Mouse (Mus musculus) heart, adult 2 months (tissue): ENCODE data around the gene Perm1. TPM values are rescaled to one million over a fixed set of nuclear protein-coding genes. Genes with fewer than 3 reads are reported as not detected.
A peak's percentile ranks its signal among the peaks of the same experiment; 100 is the strongest.

Experiments
- DNase-seq, 2 experiments: peaks; one replicate each; pipeline ENCODE4 v3.0.0; 2021
- H3K27ac ChIP-seq: fragments of 200-600 bp; 2 replicates; pipeline ENCODE4 v1.8.1; 2022
- H3K27me3 ChIP-seq: fragments of 200-500 bp; 2 replicates; pipeline ENCODE4 v1.6.1; 2012; ENCODE audit warnings: mild to moderate bottlenecking, low read length, inconsistent platforms, mixed read lengths; ENCODE audit not compliant: control insufficient read depth, insufficient read depth
- H3K36me3 ChIP-seq: fragments of 200-500 bp; 2 replicates; pipeline ENCODE4 v1.6.1; 2012; ENCODE audit warnings: low read length, inconsistent platforms; ENCODE audit not compliant: control insufficient read depth, insufficient read depth
- H3K4me1 ChIP-seq: fragments of 200-500 bp; 2 replicates; pipeline ENCODE4 v1.6.1; 2011; ENCODE audit warnings: low read length; ENCODE audit not compliant: control insufficient read depth, insufficient read depth
- H3K4me3 ChIP-seq: fragments of 200-600 bp; 2 replicates; pipeline ENCODE4 v1.8.1; 2022
- H3K79me2 ChIP-seq: fragments of 200-500 bp; replicated peaks from 2 replicates; pipeline ENCODE4 v1.6.1; 2012; ENCODE audit warnings: mild to moderate bottlenecking, inconsistent platforms, low read length, moderate library complexity, mixed read lengths; ENCODE audit not compliant: control insufficient read depth, insufficient read depth
- H3K9ac ChIP-seq: fragments of 200-500 bp; 2 replicates; pipeline ENCODE4 v1.6.1; 2012; ENCODE audit warnings: low read depth, mild to moderate bottlenecking, control low read depth, inconsistent platforms, low read length, mixed read lengths
- CTCF ChIP-seq: fragments of 200-600 bp; IDR thresholded peaks from 2 replicates; pipeline ENCODE4 v1.8.1; 2022; ENCODE audit warnings: antibody characterized with exemption, mild to moderate bottlenecking, moderate library complexity
- EP300 ChIP-seq: fragments of 200-500 bp; IDR thresholded peaks from 2 replicates; pipeline ENCODE4 v1.6.1; 2011; ENCODE audit warnings: low read depth, low read length, control low read depth; ENCODE audit not compliant: insufficient read depth
- POLR2A ChIP-seq: fragments of 200-500 bp; IDR thresholded peaks from 2 replicates; pipeline ENCODE4 v1.6.1; 2011; ENCODE audit warnings: mild to moderate bottlenecking, low read depth, low read length, control low read depth; ENCODE audit not compliant: insufficient read depth
- WGBS: fragments of 180-500 bp; shearing (Covaris S2); methylation state at CpG from one replicate; pipeline ENCODE4 v1.1.7; 2018; 5-methylcytosine and 5-hydroxymethylcytosine counted together
- intact Hi-C: fragments of 180-260 bp; cut with DNase I; formaldehyde crosslinking; loops from one replicate; pipeline ENCODE4 v1.15.1; 2025
- long read RNA-seq: library from polyadenylated mRNA; stranded (forward); transcript quantifications from one replicate; pipeline ENCODE4 v2.0.0, GENCODE M21; 2021
- polyA plus RNA-seq: library from polyadenylated mRNA; depleted of rRNA; stranded (reverse); fragments of >200 nt; gene quantifications from 2 replicates; pipeline ENCODE4 v1.2.3, GENCODE M21; 2012; rRNA removed
- total RNA-seq, 2 experiments: library from RNA; stranded (reverse); gene quantifications; 2 replicates each; pipeline ENCODE4 v1.2.3; 2021

Gene Perm1
- total RNA-seq (100 to 1,000 TPM; 273 to 332 TPM), polyA plus RNA-seq (163 and 257 TPM in 2 replicates)
- long read RNA-seq, transcript Perm1-201 (4 exons, 3,901 nt), result major isoform, 114 of 202 reads
- long read RNA-seq, partial matches to known transcripts, result 84 of 202 reads
- long read RNA-seq, other reads (novel, unspliced or antisense), result 4 of 202 reads

GRCm38 (mm10) chr4:156215649-156216048 lies at the start of gene Perm1:
Gene Perm1, plus strand, starts transcription at chr4:156215868.
- intact Hi-C loops, result loop anchor here (5.0 kb wide), 1 partner anchor 43 kb away; no protein-coding TSS in a partner anchor
- no peaks in the 10 kb centered on the region for H3K4me1 ChIP-seq
- H3K9ac ChIP-seq, result peak within 1 kb of the TSS; percentile 66
- H3K79me2 ChIP-seq, result no peaks in the 10 kb centered on the region
- no peaks in the 10 kb centered on the region for H3K36me3 ChIP-seq
- H3K27me3 ChIP-seq, result no peaks in the 10 kb centered on the region
- H3K27ac ChIP-seq, result peak within 1 kb of the TSS; percentile 93
- WGBS, result 39% methylated on average over 4 of the region's 4 CpGs
- DNase-seq, result peak; percentile 69 to 82
- TF ChIP-seq POLR2A (peak; percentile 91), EP300 (peak; percentile 91; the same call in 1 of the 2 replicates), CTCF (no peak)
- H3K4me3 ChIP-seq, result peak within 1 kb of the TSS; percentile 51

GRCm38 (mm10) chr4:156166477-156166876 lies 49.2 kb upstream of the Perm1 start:
- WGBS, result 84% methylated on average over 9 of the region's 9 CpGs
- DNase-seq, result no peak
- Histone ChIP-seq H3K9ac (no peak overlapping the region), H3K27me3 (no peaks in the 10 kb centered on the region), H3K36me3 (no peaks in the 10 kb centered on the region), H3K79me2 (no peaks in the 10 kb centered on the region), H3K4me3 (no peak overlapping the region), H3K27ac (no peak overlapping the region), H3K4me1 (no peaks in the 10 kb centered on the region)
- TF ChIP-seq CTCF, result peak; percentile 8; the same call in 1 of the 2 replicates
- TF ChIP-seq EP300, result no peak
- intact Hi-C loops, result no loop called here

GRCm38 (mm10) chr4:156168611-156169010 lies 47.1 kb upstream of the Perm1 start:
- Histone ChIP-seq H3K79me2 (no peaks in the 10 kb centered on the region), H3K4me3 (no peak overlapping the region), H3K27me3 (no peaks in the 10 kb centered on the region), H3K4me1 (no peaks in the 10 kb centered on the region), H3K36me3 (no peaks in the 10 kb centered on the region), H3K9ac (no peak overlapping the region), H3K27ac (no peak overlapping the region)
- DNase-seq, result no peak
- WGBS, result 92% methylated on average over 8 of the region's 8 CpGs
- TF ChIP-seq POLR2A (no peak), CTCF (no peak), EP300 (no peak)
- intact Hi-C loops, result no loop called here

- intact Hi-C loops, result no loop called here
- WGBS, result 93% methylated on average over 10 of the region's 10 CpGs
- H3K9ac ChIP-seq, result no peak overlapping the region
Observed at GRCm38 (mm10) chr4:156169129-156169528, 46.5 kb upstream of the Perm1 start.

GRCm38 (mm10) chr4:156171828-156172227 lies 43.8 kb upstream of the Perm1 start:
- Histone ChIP-seq H3K4me1 (no peaks in the 10 kb centered on the region), H3K27ac (no peak overlapping the region; the same call in 1 of the 2 replicates), H3K27me3 (no peaks in the 10 kb centered on the region), H3K79me2 (no peaks in the 10 kb centered on the region), H3K4me3 (no peak overlapping the region), H3K36me3 (no peaks in the 10 kb centered on the region), H3K9ac (no peak overlapping the region)
- TF ChIP-seq CTCF (no peak), POLR2A (no peak), EP300 (peak; percentile 64; the same call in 1 of the 2 replicates)
- peak; percentile 60 to 80 for DNase-seq
- 72% methylated on average over 11 of the region's 11 CpGs for WGBS
- intact Hi-C loops, result loop anchor here (5.0 kb wide), 1 partner anchor 45 kb away; the partner anchor contains the start of gene Perm1

More at GRCm38 (mm10) chr4:156169129-156169528, 46.5 kb upstream of the Perm1 start:
- no peak overlapping the region for H3K4me3 ChIP-seq
- H3K36me3 ChIP-seq, result no peaks in the 10 kb centered on the region
- no peak for DNase-seq
- no peaks in the 10 kb centered on the region for H3K27me3 ChIP-seq
- no peaks in the 10 kb centered on the region for H3K4me1 ChIP-seq
- no peak overlapping the region for H3K27ac ChIP-seq
- TF ChIP-seq EP300 (no peak), POLR2A (no peak), CTCF (no peak)
- H3K79me2 ChIP-seq, result no peaks in the 10 kb centered on the region

- TF ChIP-seq CTCF, result no peak
- no peak for TF ChIP-seq EP300
- TF ChIP-seq POLR2A, result no peak
- 88% methylated on average over 9 of the region's 9 CpGs for WGBS
- Histone ChIP-seq H3K4me1 (no peaks in the 10 kb centered on the region), H3K27ac (no peak overlapping the region), H3K36me3 (no peaks in the 10 kb centered on the region), H3K4me3 (no peak overlapping the region), H3K79me2 (no peaks in the 10 kb centered on the region), H3K27me3 (no peaks in the 10 kb centered on the region), H3K9ac (no peak overlapping the region)
- DNase-seq, result no peak
- intact Hi-C loops, result no loop called here
Observed at GRCm38 (mm10) chr4:156177630-156178029, 38.0 kb upstream of the Perm1 start.
